Mouse (Mus musculus): Measurements from ENCODE around the gene Rnft1.

DNA sequence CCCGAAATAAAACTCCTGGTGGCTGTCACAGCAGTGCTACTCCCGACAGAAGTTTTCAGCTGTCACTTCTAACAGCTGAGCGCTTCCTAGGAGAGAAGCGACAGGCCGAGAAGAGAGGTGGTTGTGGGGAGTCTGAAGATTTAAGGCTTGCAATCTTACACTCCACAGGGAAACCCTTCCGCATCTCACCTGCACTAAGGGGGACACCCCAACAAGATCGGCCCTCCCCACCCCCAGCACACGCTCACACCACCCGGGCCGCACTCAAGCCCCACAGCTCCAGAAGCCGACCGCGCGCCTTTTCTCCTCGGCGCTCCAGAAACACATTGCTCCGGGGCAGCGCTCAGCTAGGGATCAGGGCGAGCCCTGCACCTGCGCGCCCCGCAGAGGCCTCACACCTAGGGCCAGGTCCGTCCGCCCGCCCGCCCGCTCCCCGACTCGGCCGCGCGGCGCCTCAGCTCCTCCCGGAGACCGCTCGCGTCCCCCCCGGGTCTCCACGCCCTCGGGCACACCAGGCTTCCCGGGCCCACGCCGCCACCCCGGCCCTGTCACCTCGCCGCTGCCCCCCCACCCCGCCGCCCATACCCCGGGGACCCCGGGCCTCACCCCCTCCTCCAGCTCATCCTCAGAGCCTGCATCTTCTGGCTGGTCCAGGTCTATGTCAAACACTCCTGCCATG, 59.6 kb downstream of the Rnft1 start:
- TF ChIP-seq E2F4 (IDR thresholded peaks at IDR 0.05; ENCODE audit: insufficient read depth) (no peak), POLR2A (IDR thresholded peaks at IDR 0.05; ENCODE audit: insufficient read length, low read depth) (no peak), POLR2AphosphoS2 (IDR thresholded peaks at IDR 0.05; ENCODE audit: insufficient read length, low read depth) (no peak), MAX (IDR thresholded peaks at IDR 0.05; ENCODE audit: low read depth) (no peak), TCF3 (IDR thresholded peaks at IDR 0.05; ENCODE audit: insufficient read length, low read depth) (peak; percentile 10), MYOD1 (IDR thresholded peaks at IDR 0.05; ENCODE audit: control insufficient read depth in 1 of 3, insufficient read length in 2 of 3, low read depth in 2 of 3) (peak; percentile 9 to 75 (median 65)), CEBPB (IDR thresholded peaks at IDR 0.05; ENCODE audit: insufficient read depth, poor library complexity, severe bottlenecking) (no peak)
